Mouse (Mus musculus): Measurements from ENCODE around the gene Pla1a. TPM values are rescaled to one million over a fixed set of nuclear protein-coding genes. Genes with fewer than 3 reads are reported as not detected.

The Pla1a gene
- polyA plus RNA-seq, 1 experiment from 2014 or later, result 1.3 TPM

DNA sequence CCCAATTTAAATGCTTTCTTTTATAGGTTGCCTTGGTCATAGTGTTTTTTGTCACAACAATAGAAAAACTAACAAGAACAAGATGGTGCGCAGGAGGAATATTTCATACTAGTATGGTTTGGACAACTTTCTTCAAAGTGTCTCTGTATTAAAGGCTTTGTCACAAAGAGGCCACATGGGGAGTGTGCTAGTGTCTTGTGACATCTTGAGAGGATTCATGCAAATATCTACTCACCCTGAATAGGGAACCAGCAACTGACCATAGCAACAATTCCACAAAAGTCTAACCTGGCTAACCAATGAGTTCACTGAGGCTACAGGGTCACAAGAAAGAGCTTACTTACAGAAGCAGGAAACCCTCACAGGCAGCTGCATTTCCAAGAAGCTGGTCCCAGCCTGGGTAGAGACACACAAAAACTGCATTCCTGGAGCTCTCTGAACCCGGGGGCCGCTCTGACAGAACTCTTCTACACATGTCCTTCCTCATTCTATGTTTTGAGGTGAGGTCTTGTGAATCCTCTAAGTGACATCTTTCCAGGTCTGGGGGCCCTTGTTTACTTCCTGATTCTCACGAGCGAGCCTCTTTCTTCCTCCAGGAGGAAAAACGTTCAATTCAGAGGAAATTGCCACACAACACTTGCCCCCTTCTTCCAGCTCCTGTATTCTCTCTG, 37.8 kb downstream of the Pla1a start:
- Histone ChIP-seq H3K4me3 (ENCODE audit: control insufficient read depth in 1 of 2, insufficient read depth in 1 of 2, low read depth in 1 of 2, low read length in 2 of 2) (no peak overlapping the region), H3K27me3 (ENCODE audit: control insufficient read depth, insufficient read depth, low read length) (no peaks in the 10 kb centered on the region), H3K36me3 (ENCODE audit: control insufficient read depth, insufficient read depth, low read length) (no peaks in the 10 kb centered on the region), H3K4me2 (ENCODE audit: low read length) (no peak overlapping the region), H3K9ac (ENCODE audit: low read length) (no peak overlapping the region), H3K9me3 (ENCODE audit: control insufficient read depth, low read length) (no peaks in the 10 kb centered on the region), H3K4me1 (ENCODE audit: control insufficient read depth in 2 of 2, insufficient read depth in 2 of 2, low read length in 2 of 2) (peaks cover 24 to 25% of the 10 kb centered on the region in 2 experiments), H3K27ac (replicated peaks in 1 of 2; ENCODE audit: control insufficient read depth in 1 of 2, insufficient read depth in 1 of 2, low read depth in 2 of 2, low read length in 2 of 2) (no peak overlapping the region)
- no peak for ATAC-seq (ENCODE audit: insufficient number of reproducible peaks, insufficient read depth, low FRiP score, low read depth)
- 65% methylated on average over 6 of the region's 6 CpGs for WGBS

DNA sequence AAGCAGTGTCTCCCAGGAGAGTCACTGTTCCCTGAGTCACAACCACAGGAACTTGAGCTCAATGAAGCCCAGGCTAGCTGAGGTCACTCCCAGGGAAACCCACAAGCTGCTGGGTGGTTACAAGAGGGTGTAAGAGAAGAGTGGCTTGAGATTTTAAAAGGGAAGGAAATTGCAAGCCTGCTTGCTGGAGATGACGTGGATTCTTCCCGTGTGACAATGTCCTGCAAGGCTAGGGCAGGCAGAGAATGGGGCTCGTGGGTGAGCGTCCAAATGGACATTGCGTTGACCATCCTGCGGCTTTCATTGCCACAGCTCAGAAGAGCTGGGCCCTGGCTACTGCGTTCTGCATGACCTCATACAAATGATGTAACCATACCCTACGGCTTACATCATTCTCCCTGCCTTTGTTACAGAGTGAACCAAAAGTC, 38.7 kb downstream of the Pla1a start:
- no peak overlapping the region for H3K4me2 ChIP-seq (ENCODE audit: low read length)
- no peak overlapping the region for H3K4me3 ChIP-seq (ENCODE audit: control insufficient read depth in 1 of 2, insufficient read depth in 1 of 2, low read depth in 1 of 2, low read length in 2 of 2)
- H3K36me3 ChIP-seq (ENCODE audit: control insufficient read depth, insufficient read depth, low read length), result no peaks in the 10 kb centered on the region
- no peak overlapping the region for H3K9ac ChIP-seq (ENCODE audit: low read length)
- H3K9me3 ChIP-seq (ENCODE audit: control insufficient read depth, low read length), result no peaks in the 10 kb centered on the region
- H3K27me3 ChIP-seq (ENCODE audit: control insufficient read depth, insufficient read depth, low read length), result no peaks in the 10 kb centered on the region
- WGBS, result 81% methylated on average over 8 of the region's 8 CpGs
- ATAC-seq (ENCODE audit: insufficient number of reproducible peaks, insufficient read depth, low FRiP score, low read depth), result no peak
- peak overlapping the region in 1 of 2 experiments; percentile 38; a peak in 2 of 4 replicates for H3K27ac ChIP-seq (replicated peaks in 1 of 2; ENCODE audit: control insufficient read depth in 1 of 2, insufficient read depth in 1 of 2, low read depth in 2 of 2, low read length in 2 of 2)
- peaks cover 16 to 17% of the 10 kb centered on the region in 2 experiments for H3K4me1 ChIP-seq (ENCODE audit: control insufficient read depth in 2 of 2, insufficient read depth in 2 of 2, low read length in 2 of 2)

GRCm38 (mm10) chr16:38392126-38392894, 40.6 kb downstream of the Pla1a start:
- no peaks in the 10 kb centered on the region for H3K36me3 ChIP-seq (ENCODE audit: control insufficient read depth, insufficient read depth, low read length)
- H3K9me3 ChIP-seq (ENCODE audit: control insufficient read depth, low read length), result no peaks in the 10 kb centered on the region
- no peaks in the 10 kb centered on the region for H3K27me3 ChIP-seq (ENCODE audit: control insufficient read depth, insufficient read depth, low read length)
- peak; percentile 51 for ATAC-seq (ENCODE audit: insufficient number of reproducible peaks, insufficient read depth, low FRiP score, low read depth)
- 61% methylated on average over 23 of the region's 23 CpGs for WGBS
- peaks cover 14 to 15% of the 10 kb centered on the region in 2 experiments for H3K4me1 ChIP-seq (ENCODE audit: control insufficient read depth in 2 of 2, insufficient read depth in 2 of 2, low read length in 2 of 2)
- H3K4me2 ChIP-seq (ENCODE audit: low read length), result peak overlapping the region; percentile 56
- peak overlapping the region; percentile 3 to 14; a peak in 1 of 4 replicates for H3K4me3 ChIP-seq (ENCODE audit: control insufficient read depth in 1 of 2, insufficient read depth in 1 of 2, low read depth in 1 of 2, low read length in 2 of 2)
- H3K27ac ChIP-seq (replicated peaks in 1 of 2; ENCODE audit: control insufficient read depth in 1 of 2, insufficient read depth in 1 of 2, low read depth in 2 of 2, low read length in 2 of 2), result peak overlapping the region; percentile 10 to 71; a peak in 3 of 4 replicates
- no peak overlapping the region for H3K9ac ChIP-seq (ENCODE audit: low read length)

- Histone ChIP-seq H3K27ac (replicated peaks in 1 of 2; ENCODE audit: control insufficient read depth in 1 of 2, insufficient read depth in 1 of 2, low read depth in 2 of 2, low read length in 2 of 2) (no peak overlapping the region), H3K9me3 (ENCODE audit: control insufficient read depth, low read length) (no peaks in the 10 kb centered on the region), H3K4me2 (ENCODE audit: low read length) (no peak overlapping the region), H3K9ac (ENCODE audit: low read length) (no peak overlapping the region), H3K4me3 (ENCODE audit: control insufficient read depth in 1 of 2, insufficient read depth in 1 of 2, low read depth in 1 of 2, low read length in 2 of 2) (no peak overlapping the region), H3K36me3 (ENCODE audit: control insufficient read depth, insufficient read depth, low read length) (no peaks in the 10 kb centered on the region), H3K27me3 (ENCODE audit: control insufficient read depth, insufficient read depth, low read length) (no peaks in the 10 kb centered on the region), H3K4me1 (ENCODE audit: control insufficient read depth in 2 of 2, insufficient read depth in 2 of 2, low read length in 2 of 2) (peaks cover 0 to 8% of the 10 kb centered on the region in 2 experiments; a peak in 2 of 4 replicates)
- 80% methylated on average over 7 of the region's 7 CpGs for WGBS
- ATAC-seq (ENCODE audit: insufficient number of reproducible peaks, insufficient read depth, low FRiP score, low read depth), result no peak
Observed at GRCm38 (mm10) chr16:38390322-38390721, 42.6 kb downstream of the Pla1a start.

DNA sequence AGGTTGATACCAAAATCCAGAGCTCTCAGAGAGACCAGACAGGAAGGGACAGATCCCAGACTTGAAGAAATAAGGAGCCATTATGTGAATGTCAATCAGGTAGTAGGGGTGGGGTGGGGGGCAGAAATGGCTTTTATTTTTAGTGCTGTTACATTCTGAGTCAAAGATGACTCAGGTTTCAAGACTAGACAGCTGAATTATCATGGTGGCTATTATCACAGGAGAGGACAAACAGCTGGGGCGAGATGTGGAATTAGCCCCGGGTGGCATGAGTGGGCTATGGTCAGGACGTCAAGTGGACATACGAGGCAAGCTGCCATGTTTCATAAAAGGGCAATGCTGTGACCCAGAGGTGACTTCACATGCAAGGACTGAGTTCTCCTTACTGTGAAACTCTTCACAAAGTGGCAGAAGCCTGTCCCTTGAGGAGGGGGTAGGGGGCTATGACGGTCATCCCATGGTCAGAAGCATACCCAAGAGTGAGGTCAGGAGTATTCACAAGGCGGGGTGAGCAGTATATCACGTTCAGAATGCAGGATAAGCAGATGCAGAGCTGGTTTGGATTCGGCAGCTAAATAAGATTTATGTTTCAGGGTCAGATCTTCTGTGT, 43.6 kb downstream of the Pla1a start:
- Histone ChIP-seq H3K4me1 (ENCODE audit: control insufficient read depth in 2 of 2, insufficient read depth in 2 of 2, low read length in 2 of 2) (peaks cover 0 to 7% of the 10 kb centered on the region in 2 experiments; a peak in 2 of 4 replicates), H3K36me3 (ENCODE audit: control insufficient read depth, insufficient read depth, low read length) (no peaks in the 10 kb centered on the region), H3K9ac (ENCODE audit: low read length) (no peak overlapping the region), H3K27me3 (ENCODE audit: control insufficient read depth, insufficient read depth, low read length) (no peaks in the 10 kb centered on the region), H3K4me2 (ENCODE audit: low read length) (no peak overlapping the region), H3K27ac (replicated peaks in 1 of 2; ENCODE audit: control insufficient read depth in 1 of 2, insufficient read depth in 1 of 2, low read depth in 2 of 2, low read length in 2 of 2) (no peak overlapping the region), H3K9me3 (ENCODE audit: control insufficient read depth, low read length) (no peaks in the 10 kb centered on the region), H3K4me3 (ENCODE audit: control insufficient read depth in 1 of 2, insufficient read depth in 1 of 2, low read depth in 1 of 2, low read length in 2 of 2) (no peak overlapping the region)
- 79% methylated on average over 8 of the region's 8 CpGs for WGBS
- no peak for ATAC-seq (ENCODE audit: insufficient number of reproducible peaks, insufficient read depth, low FRiP score, low read depth)

DNA sequence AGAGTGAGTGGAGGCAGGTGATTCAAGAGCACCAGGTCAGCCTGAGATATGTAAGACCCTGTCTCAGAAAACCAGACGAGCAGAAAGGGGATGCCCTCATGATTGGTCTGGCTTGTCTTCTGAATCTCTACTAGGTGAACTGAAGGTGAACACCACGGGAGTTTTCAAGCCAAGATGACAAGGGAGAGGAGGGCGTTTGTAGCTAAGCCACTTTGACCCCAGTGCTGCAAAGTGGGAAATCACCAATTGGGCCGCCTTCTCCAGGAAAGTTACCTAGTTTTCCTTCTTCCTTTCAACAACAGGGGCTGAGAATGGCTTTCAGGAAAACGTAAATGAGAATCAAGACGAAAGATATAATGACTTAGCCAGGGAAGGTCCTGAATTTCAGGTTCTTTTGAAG, 44.2 kb downstream of the Pla1a start:
- no peaks in the 10 kb centered on the region for H3K27me3 ChIP-seq (ENCODE audit: control insufficient read depth, insufficient read depth, low read length)
- H3K9me3 ChIP-seq (ENCODE audit: control insufficient read depth, low read length), result no peaks in the 10 kb centered on the region
- no peak overlapping the region for H3K9ac ChIP-seq (ENCODE audit: low read length)
- ATAC-seq (ENCODE audit: insufficient number of reproducible peaks, insufficient read depth, low FRiP score, low read depth), result no peak
- 75% methylated on average over 6 of the region's 6 CpGs for WGBS
- peaks cover 0 to 7% of the 10 kb centered on the region in 2 experiments; a peak in 2 of 4 replicates for H3K4me1 ChIP-seq (ENCODE audit: control insufficient read depth in 2 of 2, insufficient read depth in 2 of 2, low read length in 2 of 2)
- H3K27ac ChIP-seq (replicated peaks in 1 of 2; ENCODE audit: control insufficient read depth in 1 of 2, insufficient read depth in 1 of 2, low read depth in 2 of 2, low read length in 2 of 2), result no peak overlapping the region
- no peak overlapping the region for H3K4me2 ChIP-seq (ENCODE audit: low read length)
- H3K36me3 ChIP-seq (ENCODE audit: control insufficient read depth, insufficient read depth, low read length), result no peaks in the 10 kb centered on the region
- H3K4me3 ChIP-seq (ENCODE audit: control insufficient read depth in 1 of 2, insufficient read depth in 1 of 2, low read depth in 1 of 2, low read length in 2 of 2), result no peak overlapping the region

DNA sequence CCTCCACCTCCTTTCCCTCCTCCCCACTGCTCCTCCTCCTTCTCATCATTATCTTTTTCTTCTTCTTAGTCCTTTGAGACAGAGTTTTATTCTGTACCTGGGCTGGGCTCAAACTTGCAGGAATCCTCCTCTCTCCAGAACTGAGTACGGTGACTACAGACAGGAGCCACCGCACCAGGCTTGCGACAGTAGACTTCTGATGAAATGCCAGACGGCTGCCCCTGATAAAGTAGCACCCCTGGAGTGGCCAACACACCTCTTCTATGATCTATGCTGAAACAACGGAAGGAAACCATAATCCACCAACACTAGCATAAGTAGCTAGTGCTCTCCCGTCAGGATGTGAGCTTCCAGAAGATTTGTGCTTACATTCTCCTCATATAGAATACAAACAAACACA, 45.6 kb downstream of the Pla1a start:
- no peaks in the 10 kb centered on the region for H3K9me3 ChIP-seq (ENCODE audit: control insufficient read depth, low read length)
- WGBS, result 71% methylated on average over 6 of the region's 6 CpGs
- no peak for ATAC-seq (ENCODE audit: insufficient number of reproducible peaks, insufficient read depth, low FRiP score, low read depth)

More for the DNA sequence above, 45.6 kb downstream of the Pla1a start:
- Histone ChIP-seq H3K4me3 (ENCODE audit: control insufficient read depth in 1 of 2, insufficient read depth in 1 of 2, low read depth in 1 of 2, low read length in 2 of 2) (no peak overlapping the region), H3K27ac (replicated peaks in 1 of 2; ENCODE audit: control insufficient read depth in 1 of 2, insufficient read depth in 1 of 2, low read depth in 2 of 2, low read length in 2 of 2) (no peak overlapping the region), H3K4me1 (ENCODE audit: control insufficient read depth in 2 of 2, insufficient read depth in 2 of 2, low read length in 2 of 2) (peaks cover 0 to 3% of the 10 kb centered on the region in 2 experiments; a peak in 1 of 4 replicates), H3K9ac (ENCODE audit: low read length) (no peak overlapping the region), H3K4me2 (ENCODE audit: low read length) (no peak overlapping the region), H3K36me3 (ENCODE audit: control insufficient read depth, insufficient read depth, low read length) (no peaks in the 10 kb centered on the region), H3K27me3 (ENCODE audit: control insufficient read depth, insufficient read depth, low read length) (no peaks in the 10 kb centered on the region)

Data from heart, embryonic 14.5 days (tissue).